Mouse (Mus musculus): ENCODE measurements around the gene Mthfd2.

- TF ChIP-seq CTCF (conservative IDR thresholded peaks at IDR 0.05; ENCODE audit: insufficient read depth, insufficient read length, low read depth, low read length) (no peak), POLR2A (IDR thresholded peaks at IDR 0.05; ENCODE audit: low read depth, low read length) (no peak)
Observed at GRCm38 (mm10) chr6:83301294-83301693, 24.4 kb downstream of the Mthfd2 start.
